Mouse (Mus musculus): Measurements from ENCODE around the gene Ppp1r11. TPM values are rescaled to one million over a fixed set of nuclear protein-coding genes. Genes with fewer than 3 reads are reported as not detected.
"Not testable (repeated sequence)": the region's sequence is repeated elsewhere in the genome, so short reads cannot be mapped to it uniquely, and the experiment has no call there.

Ppp1r11 gene
- 10 to 100 TPM; 52.2 to 57.7 TPM for total RNA-seq (2021)
- long read RNA-seq, experiment 1, transcript Ppp1r11-201 (3 exons, 1,599 nt) = major isoform, 35 of 38 reads
- long read RNA-seq, experiment 1, partial matches to known transcripts = 2 of 38 reads
- long read RNA-seq, experiment 1, other reads (novel, unspliced or antisense) = 1 of 38 reads
- long read RNA-seq, experiment 2, transcript Ppp1r11-201 (3 exons, 1,599 nt) = major isoform, 57 of 58 reads
- long read RNA-seq, experiment 2, partial matches to known transcripts = 1 of 58 reads
- long read RNA-seq, experiment 2, other reads (novel, unspliced or antisense) = 0 of 58 reads

GRCm38 (mm10) chr17:36950981-36951947 lies at the start of gene Ppp1r11:
TSS of gene Ppp1r11 (minus strand) at chr17:36951741.
- peak within 1 kb of the TSS; percentile 93 for H3K27ac ChIP-seq
- H3K4me3 ChIP-seq = peak within 1 kb of the TSS; percentile 78
- peak; percentile 96 for DNase-seq
- no peak for TF ChIP-seq CTCF (IDR thresholded peaks at IDR 0.05)
- intact Hi-C loops (cut with DNase I) = loop anchor here (5.0 to 10.0 kb wide), 2 partner anchors 114 to 676 kb away; partner anchors contain the start of genes Trim26 and Trim39

- intact Hi-C loops (cut with DNase I) = no loop called here
- Histone ChIP-seq H3K4me3 (no peak within 1 kb of the TSS), H3K27ac (no peak within 1 kb of the TSS)
- DNase-seq = no peak
- no peak for TF ChIP-seq CTCF (IDR thresholded peaks at IDR 0.05)
These were observed 49.3 kb upstream of the Ppp1r11 start, which contains the start of gene Zfp57 for GRCm38 (mm10) chr17:37000863-37001262. TSS of gene Zfp57 (plus strand) at chr17:37001163.

- Histone ChIP-seq H3K27ac (no peak overlapping the region), H3K4me3 (no peak overlapping the region)
- TF ChIP-seq CTCF (IDR thresholded peaks at IDR 0.05) = no peak
- no peak for DNase-seq
- intact Hi-C loops (cut with DNase I) = no loop called here
These were observed 46.9 kb upstream of the Ppp1r11 start for GRCm38 (mm10) chr17:36998477-36998876.

GRCm38 (mm10) chr17:36997033-36997735 lies 45.6 kb upstream of the Ppp1r11 start:
- intact Hi-C loops (cut with DNase I) = loop anchor here (1.0 to 2.0 kb wide), 2 partner anchors 50 to 82 kb away; no protein-coding TSS in a partner anchor
- no peak overlapping the region for H3K4me3 ChIP-seq
- peak; percentile 87 for TF ChIP-seq CTCF (IDR thresholded peaks at IDR 0.05)
- H3K27ac ChIP-seq = no peak overlapping the region
- peak; percentile 82 for DNase-seq

- intact Hi-C loops (cut with DNase I) = no loop called here
- no peak for TF ChIP-seq CTCF (IDR thresholded peaks at IDR 0.05)
- no peak for DNase-seq
These were observed 43.9 kb upstream of the Ppp1r11 start for GRCm38 (mm10) chr17:36995448-36995847.

GRCm38 (mm10) chr17:36994528-36994927 lies 43.0 kb upstream of the Ppp1r11 start:
- Histone ChIP-seq H3K4me3 (no peak overlapping the region), H3K27ac (no peak overlapping the region)
- DNase-seq = no peak
- TF ChIP-seq CTCF (IDR thresholded peaks at IDR 0.05) = no peak
- intact Hi-C loops (cut with DNase I) = no loop called here

More at GRCm38 (mm10) chr17:36995448-36995847, 43.9 kb upstream of the Ppp1r11 start:
- H3K4me3 ChIP-seq = no peak overlapping the region
- H3K27ac ChIP-seq = no peak overlapping the region

GRCm38 (mm10) chr17:36993770-36994325 lies 42.3 kb upstream of the Ppp1r11 start:
- intact Hi-C loops (cut with DNase I) = no loop called here
- DNase-seq = no peak
- no peak for TF ChIP-seq CTCF (IDR thresholded peaks at IDR 0.05)
- Histone ChIP-seq H3K27ac (no peak overlapping the region), H3K4me3 (no peak overlapping the region)

GRCm38 (mm10) chr17:36992336-36993104 lies 41.0 kb upstream of the Ppp1r11 start:
- intact Hi-C loops (cut with DNase I) = no loop called here
- TF ChIP-seq CTCF (IDR thresholded peaks at IDR 0.05) = no peak
- H3K27ac ChIP-seq = no peak overlapping the region
- no peak overlapping the region for H3K4me3 ChIP-seq
- no peak for DNase-seq

- H3K4me3 ChIP-seq; DNase-seq; intact Hi-C loops (cut with DNase I); H3K27ac ChIP-seq: not testable (repeated sequence)
These were observed 39.1 kb upstream of the Ppp1r11 start for GRCm38 (mm10) chr17:36990630-36991029.

GRCm38 (mm10) chr17:36989437-36989836 lies 37.9 kb upstream of the Ppp1r11 start, which contains the start of gene H2-M5:
TSS of gene H2-M5 (minus strand) at chr17:36989537.
- DNase-seq = no peak
- no peak for TF ChIP-seq CTCF (IDR thresholded peaks at IDR 0.05)
- Histone ChIP-seq H3K4me3 (no peak within 1 kb of the TSS), H3K27ac (no peak within 1 kb of the TSS)
- intact Hi-C loops (cut with DNase I) = no loop called here

GRCm38 (mm10) chr17:36988475-36988874 lies 36.9 kb upstream of the Ppp1r11 start:
- no peak for DNase-seq
- no peak for TF ChIP-seq CTCF (IDR thresholded peaks at IDR 0.05)
- intact Hi-C loops (cut with DNase I) = no loop called here
- H3K4me3 ChIP-seq = no peak overlapping the region
- H3K27ac ChIP-seq = no peak overlapping the region

Measured in gastrocnemius, adult 2 months (tissue).